Mouse (Mus musculus) cortical plate, adult 2 months (tissue): ENCODE data around the gene Wdr46.

Source experiments
- CTCF ChIP-seq: fragments of 200-500 bp; IDR thresholded peaks from 2 replicates; pipeline ENCODE4 v1.5.1; 2011; ENCODE audit warnings: mild to moderate bottlenecking, control low read depth, low read length; ENCODE audit not compliant: insufficient read depth; ENCODE audit errors: extremely low read depth
- POLR2A ChIP-seq: fragments of 200-500 bp; IDR thresholded peaks from 2 replicates; pipeline ENCODE4 v1.6.1; 2011; ENCODE audit warnings: mild to moderate bottlenecking, low read length, control low read depth; ENCODE audit not compliant: insufficient read depth; ENCODE audit errors: extremely low read depth

- TF ChIP-seq CTCF (no peak), POLR2A (no peak)
Observed at GRCm38 (mm10) chr17:33965846-33966550, 25.5 kb downstream of the Wdr46 start.
